Mouse (Mus musculus) right cerebral cortex, postnatal 36 days (tissue): ENCODE data around the gene Smc1b.

ENCODE experiments used
- DNase-seq, 2 experiments: peaks; one replicate each; pipeline ENCODE4 v3.0.0; 2022; ENCODE audit warnings: low spot score in 2 of 2, mixed read lengths in 1 of 2

The Smc1b gene

GRCm38 (mm10) chr15:85131275-85132192 is at the start of gene Smc1b, which contains the start of gene Ribc2:
TSS of gene Smc1b (minus strand) at chr15:85131964.
TSS of gene Ribc2 (plus strand) at chr15:85132078.
- DNase-seq: peak; percentile 47 to 58

GRCm38 (mm10) chr15:85180368-85180767 is 48.6 kb upstream of the Smc1b start:
- DNase-seq: no peak

- no peak for DNase-seq
These were observed 47.9 kb upstream of the Smc1b start for GRCm38 (mm10) chr15:85179528-85180180.

- DNase-seq: no peak
These were observed 46.4 kb upstream of the Smc1b start for GRCm38 (mm10) chr15:85178172-85178571.

- DNase-seq: no peak
These were observed 45.8 kb upstream of the Smc1b start for GRCm38 (mm10) chr15:85177576-85177975.

- DNase-seq: no peak
These were observed 42.3 kb upstream of the Smc1b start for GRCm38 (mm10) chr15:85174060-85174459.

- no peak for DNase-seq
These were observed 41.7 kb upstream of the Smc1b start for GRCm38 (mm10) chr15:85173425-85173824.

GRCm38 (mm10) chr15:85172054-85172453 is 40.3 kb upstream of the Smc1b start:
- no peak for DNase-seq

- DNase-seq: no peak
These were observed 35.4 kb upstream of the Smc1b start for GRCm38 (mm10) chr15:85167086-85167679.

- no peak for DNase-seq
These were observed 34.7 kb upstream of the Smc1b start for GRCm38 (mm10) chr15:85166433-85166933.

- no peak for DNase-seq
These were observed 31.2 kb upstream of the Smc1b start for GRCm38 (mm10) chr15:85162693-85163663.

GRCm38 (mm10) chr15:85161416-85161815 is 29.7 kb upstream of the Smc1b start:
- no peak for DNase-seq

- DNase-seq: no peak
These were observed 24.4 kb upstream of the Smc1b start for GRCm38 (mm10) chr15:85156198-85156597.

GRCm38 (mm10) chr15:85154091-85154490 is 22.3 kb upstream of the Smc1b start:
- DNase-seq: no peak

- DNase-seq: no peak
These were observed 20.8 kb upstream of the Smc1b start for GRCm38 (mm10) chr15:85152577-85152976.

GRCm38 (mm10) chr15:85151433-85151918 is 19.7 kb upstream of the Smc1b start:
- DNase-seq: peak; percentile 41 to 51

GRCm38 (mm10) chr15:85144249-85144648 is 12.5 kb upstream of the Smc1b start:
- DNase-seq: no peak

GRCm38 (mm10) chr15:85143747-85144146 is 12.0 kb upstream of the Smc1b start:
- DNase-seq: no peak

GRCm38 (mm10) chr15:85143161-85143560 is 11.4 kb upstream of the Smc1b start:
- no peak for DNase-seq

GRCm38 (mm10) chr15:85142441-85142840 is 10.7 kb upstream of the Smc1b start:
- DNase-seq: no peak

- no peak for DNase-seq
These were observed 9.5 kb upstream of the Smc1b start for GRCm38 (mm10) chr15:85141290-85141689.
